Mouse (Mus musculus): Measurements from ENCODE around the gene Zfp523.

Zfp523 gene

GRCm38 (mm10) chr17:28242296-28242695 lies 65.4 kb downstream of the Zfp523 start:
- no peak for DNase-seq (ENCODE audit: low spot score in 2 of 2)

- DNase-seq (ENCODE audit: low spot score in 2 of 2), result no peak
These were observed 67.3 kb downstream of the Zfp523 start for GRCm38 (mm10) chr17:28244214-28244613.

- peak in 1 of 2 experiments; percentile 40 for DNase-seq (ENCODE audit: low spot score in 2 of 2)
These were observed 67.8 kb downstream of the Zfp523 start for GRCm38 (mm10) chr17:28244714-28245113.

- DNase-seq (ENCODE audit: low spot score in 2 of 2), result no peak
These were observed 69.7 kb downstream of the Zfp523 start for GRCm38 (mm10) chr17:28246640-28247039.

GRCm38 (mm10) chr17:28247613-28248012 lies 70.7 kb downstream of the Zfp523 start:
- DNase-seq (ENCODE audit: low spot score in 2 of 2), result no peak

GRCm38 (mm10) chr17:28249062-28249461 lies 72.1 kb downstream of the Zfp523 start:
- DNase-seq (ENCODE audit: low spot score in 2 of 2), result no peak

GRCm38 (mm10) chr17:28251579-28252280 lies 74.8 kb downstream of the Zfp523 start:
- DNase-seq (ENCODE audit: low spot score in 2 of 2), result no peak

GRCm38 (mm10) chr17:28252281-28252648 lies 75.3 kb downstream of the Zfp523 start:
- no peak for DNase-seq (ENCODE audit: low spot score in 2 of 2)

- DNase-seq (ENCODE audit: low spot score in 2 of 2), result no peak
These were observed 76.3 kb downstream of the Zfp523 start for GRCm38 (mm10) chr17:28253216-28253615.

- no peak for DNase-seq (ENCODE audit: low spot score in 2 of 2)
These were observed 77.9 kb downstream of the Zfp523 start for GRCm38 (mm10) chr17:28254804-28255203.

Measured in cerebellum, postnatal 4 days (tissue).